Mouse (Mus musculus): ENCODE results near the gene Tcf7l1. TPM values are rescaled to one million over a fixed set of nuclear protein-coding genes. Genes with fewer than 3 reads are reported as not detected.

Gene Tcf7l1
- total and polyA plus RNA-seq, 3 experiments: not detected

DNA sequence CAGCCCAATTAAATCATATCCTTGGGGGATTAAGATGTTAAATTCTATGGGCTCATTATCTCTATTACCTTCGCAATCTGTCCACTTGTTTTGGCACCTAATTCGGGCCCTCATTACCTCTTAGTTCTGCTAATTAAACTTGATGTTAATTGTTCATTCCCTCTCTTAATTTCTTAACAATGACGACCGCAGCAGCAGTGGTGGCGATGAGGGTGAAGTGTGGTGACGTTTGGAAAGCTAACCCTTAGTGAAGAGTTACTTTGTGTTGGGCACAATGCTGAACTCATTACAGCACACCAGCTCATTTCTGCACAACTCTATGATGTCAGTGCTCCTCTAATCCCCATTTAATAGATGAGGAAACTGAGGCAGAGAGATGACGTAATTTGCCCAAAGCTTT is 143.7 kb downstream of the Tcf7l1 start:
- Histone ChIP-seq H3K4me1 (ENCODE audit: control insufficient read depth in 1 of 2, insufficient read depth in 2 of 2, low read length in 2 of 2) (no peaks in the 10 kb centered on the region), H3K79me2 (ENCODE audit: control insufficient read depth, insufficient read depth, low read length, poor library complexity) (no peaks in the 10 kb centered on the region), H3K27me3 (ENCODE audit: control insufficient read depth in 1 of 2, insufficient read depth in 2 of 2, low read length in 2 of 2) (peaks cover 3 to 16% of the 10 kb centered on the region in 2 experiments; a peak in 3 of 4 replicates), H3K9me3 (replicated peaks; ENCODE audit: insufficient read depth, low read length) (no peaks in the 10 kb centered on the region), H3K9ac (ENCODE audit: control insufficient read depth, low read depth, low read length, poor library complexity, severe bottlenecking) (no peak overlapping the region), H3K27ac (ENCODE audit: control insufficient read depth, low read depth, low read length) (no peak overlapping the region), H3K36me3 (ENCODE audit: control insufficient read depth in 1 of 2, insufficient read depth in 2 of 2, low read length in 2 of 2) (no peaks in the 10 kb centered on the region), H3K4me3 (ENCODE audit: control insufficient read depth in 1 of 2, insufficient read depth in 1 of 2, low read depth in 2 of 2, low read length in 2 of 2) (no peak overlapping the region)
- TF ChIP-seq TBP (IDR thresholded peaks at IDR 0.05; ENCODE audit: low read depth, low read length): no peak
- TF ChIP-seq ELF1 (IDR thresholded peaks at IDR 0.05; ENCODE audit: low read depth, low read length): no peak
- TF ChIP-seq MAZ (IDR thresholded peaks at IDR 0.05; ENCODE audit: low read depth, low read length): no peak
- TF ChIP-seq BHLHE40 (IDR thresholded peaks at IDR 0.05; ENCODE audit: borderline replicate concordance, low read depth, low read length): no peak
- TF ChIP-seq POLR2A (IDR thresholded peaks at IDR 0.05; ENCODE audit: control insufficient read depth in 1 of 2, insufficient read depth in 1 of 2, low read depth in 1 of 2, low read length in 2 of 2, poor library complexity in 1 of 2): no peak
- no peak for TF ChIP-seq MEF2A (IDR thresholded peaks at IDR 0.05; ENCODE audit: extremely low read depth, insufficient replicate concordance, low read depth, low read length, poor library complexity, severe bottlenecking)
- no peak for TF ChIP-seq TAL1 (IDR thresholded peaks at IDR 0.05; ENCODE audit: low read length)
- no peak for TF ChIP-seq MXI1 (IDR thresholded peaks at IDR 0.05; ENCODE audit: low read depth, low read length)
- no peak for TF ChIP-seq ZNF384 (IDR thresholded peaks at IDR 0.05; ENCODE audit: low read depth, low read length)
- no peak for TF ChIP-seq USF2 (IDR thresholded peaks at IDR 0.05; ENCODE audit: borderline replicate concordance in 1 of 2, insufficient read depth in 1 of 2, low read depth in 1 of 2, low read length in 2 of 2)
- TF ChIP-seq SMC3 (IDR thresholded peaks at IDR 0.05; ENCODE audit: low read depth, low read length): no peak
- no peak for TF ChIP-seq UBTF (IDR thresholded peaks at IDR 0.05; ENCODE audit: borderline replicate concordance, insufficient read depth, low read depth, low read length)
- TF ChIP-seq HCFC1 (IDR thresholded peaks at IDR 0.05; ENCODE audit: low read depth, low read length): no peak
- no peak for TF ChIP-seq GATA1 (IDR thresholded peaks at IDR 0.05; ENCODE audit: low read depth, low read length)
- TF ChIP-seq EP300 (IDR thresholded peaks at IDR 0.05; ENCODE audit: low read depth in 1 of 2, low read length in 2 of 2): no peak
- DNase-seq (ENCODE audit: low read depth, low spot score): no peak

DNA sequence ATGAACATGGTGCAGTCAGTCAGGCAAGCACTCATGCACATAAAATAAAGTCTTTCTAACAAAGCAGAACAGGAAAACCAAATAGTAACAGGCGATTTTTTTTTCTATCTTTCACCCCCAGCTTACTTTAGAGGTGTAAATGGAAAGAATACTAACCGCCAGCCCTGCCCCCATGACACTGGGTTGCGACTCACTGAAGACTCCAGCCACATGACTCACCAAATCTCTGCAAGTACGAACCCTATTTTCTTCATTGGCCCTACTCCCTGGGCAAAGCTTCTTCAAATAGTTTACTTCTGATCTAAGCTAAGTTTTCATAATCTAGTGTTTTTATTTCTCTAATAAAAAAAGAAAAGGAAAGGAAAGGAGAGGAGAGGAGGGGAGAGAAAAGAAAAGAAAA is 144.5 kb downstream of the Tcf7l1 start:
- Histone ChIP-seq H3K9me3 (replicated peaks; ENCODE audit: insufficient read depth, low read length) (no peaks in the 10 kb centered on the region), H3K27ac (ENCODE audit: control insufficient read depth, low read depth, low read length) (no peak overlapping the region), H3K27me3 (ENCODE audit: control insufficient read depth in 1 of 2, insufficient read depth in 2 of 2, low read length in 2 of 2) (peaks cover 3 to 14% of the 10 kb centered on the region in 2 experiments; a peak in 3 of 4 replicates), H3K9ac (ENCODE audit: control insufficient read depth, low read depth, low read length, poor library complexity, severe bottlenecking) (no peak overlapping the region), H3K4me1 (ENCODE audit: control insufficient read depth in 1 of 2, insufficient read depth in 2 of 2, low read length in 2 of 2) (no peaks in the 10 kb centered on the region), H3K4me3 (ENCODE audit: control insufficient read depth in 1 of 2, insufficient read depth in 1 of 2, low read depth in 2 of 2, low read length in 2 of 2) (no peak overlapping the region), H3K36me3 (ENCODE audit: control insufficient read depth in 1 of 2, insufficient read depth in 2 of 2, low read length in 2 of 2) (no peaks in the 10 kb centered on the region), H3K79me2 (ENCODE audit: control insufficient read depth, insufficient read depth, low read length, poor library complexity) (no peaks in the 10 kb centered on the region)
- TF ChIP-seq NELFE (IDR thresholded peaks at IDR 0.05; ENCODE audit: low read depth, low read length) (no peak), CHD1 (IDR thresholded peaks at IDR 0.05; ENCODE audit: low read depth, low read length) (no peak), MYB (IDR thresholded peaks at IDR 0.05; ENCODE audit: low read depth, low read length) (no peak), CHD2 (IDR thresholded peaks at IDR 0.05; ENCODE audit: low read length) (no peak), GATA1 (IDR thresholded peaks at IDR 0.05; ENCODE audit: low read depth, low read length) (no peak), E2F4 (IDR thresholded peaks at IDR 0.05; ENCODE audit: borderline replicate concordance, low read depth, low read length) (no peak), RAD21 (IDR thresholded peaks at IDR 0.05; ENCODE audit: low read depth, low read length) (no peak)
- no peak for DNase-seq (ENCODE audit: low read depth, low spot score)
